Mouse (Mus musculus): ENCODE measurements around the gene P2ry12. TPM values are rescaled to one million over a fixed set of nuclear protein-coding genes. Genes with fewer than 3 reads are reported as not detected.

Gene P2ry12
- polyA plus RNA-seq (2014; fragmentation: Illumina TruSeq; extraction: RNeasy Lipid Tissue Mini Kit (QIAGEN cat#74804); ENCODE audit: low read depth, low replicate concordance) = 3.4 TPM

GRCm38 (mm10) chr3:59262704-59263103 lies at the start of gene P2ry12:
Gene P2ry12, minus strand, starts transcription at chr3:59262871.

GRCm38 (mm10) chr3:59210727-59211126 lies 51.9 kb downstream of the P2ry12 start, which contains the start of gene P2ry13:
Gene P2ry13, minus strand, starts transcription at chr3:59210882.

GRCm38 (mm10) chr3:59194938-59195337 lies 67.7 kb downstream of the P2ry12 start, which contains the start of gene Gpr87:
Gene Gpr87, minus strand, starts transcription at chr3:59195104.

Other genes starting within 250 kb of the P2ry12 start
- gene Gpr171, start 161.1 kb downstream of the P2ry12 start, polyA plus RNA-seq (2014; fragmentation: Illumina TruSeq; extraction: RNeasy Lipid Tissue Mini Kit (QIAGEN cat#74804); ENCODE audit: low read depth, low replicate concordance) = 0.40 TPM
- gene P2ry14, start 109.3 kb downstream of the P2ry12 start, polyA plus RNA-seq (2014; fragmentation: Illumina TruSeq; extraction: RNeasy Lipid Tissue Mini Kit (QIAGEN cat#74804); ENCODE audit: low read depth, low replicate concordance) = 2.4 TPM
- not detected for gene Gpr87, start 67.8 kb downstream of the P2ry12 start, polyA plus RNA-seq (2014; fragmentation: Illumina TruSeq; extraction: RNeasy Lipid Tissue Mini Kit (QIAGEN cat#74804); ENCODE audit: low read depth, low replicate concordance)
- 4.6 TPM for gene P2ry13, start 52.0 kb downstream of the P2ry12 start, polyA plus RNA-seq (2014; fragmentation: Illumina TruSeq; extraction: RNeasy Lipid Tissue Mini Kit (QIAGEN cat#74804); ENCODE audit: low read depth, low replicate concordance)
- 0.53 TPM for gene Igsf10, start 81.5 kb upstream of the P2ry12 start, polyA plus RNA-seq (2014; fragmentation: Illumina TruSeq; extraction: RNeasy Lipid Tissue Mini Kit (QIAGEN cat#74804); ENCODE audit: low read depth, low replicate concordance)